Mouse (Mus musculus) neural tube, embryonic 11.5 days (tissue): Measurements from ENCODE around the gene Slc50a1. TPM values are rescaled to one million over a fixed set of nuclear protein-coding genes. Genes with fewer than 3 reads are reported as not detected.

Experiments
- ATAC-seq: fragments of 200-750 bp; cut with Nextera tagmentation; 2 replicates; pipeline ENCODE4 v1.8.0; 2017; ENCODE audit warnings: moderate number of reproducible peaks, mild to moderate bottlenecking, moderate TSS enrichment, moderate library complexity; ENCODE audit not compliant: insufficient read depth, low FRiP score, low TSS enrichment
- DNase-seq: peaks from one replicate; pipeline ENCODE4 v3.0.0-alpha.2; 2015; ENCODE audit warnings: low spot score
- H3K27ac ChIP-seq: fragments of 300-500 bp; sonication (generic); 2 replicates; pipeline ENCODE4 v1.5.1; 2014; ENCODE audit warnings: low read depth, mild to moderate bottlenecking, low read length
- H3K27me3 ChIP-seq: fragments of 300-500 bp; sonication (generic); 2 replicates; pipeline ENCODE4 v1.6.1; 2014; ENCODE audit warnings: mild to moderate bottlenecking, low read length, mixed read lengths; ENCODE audit not compliant: control insufficient read depth, insufficient read depth
- H3K36me3 ChIP-seq: fragments of 300-500 bp; sonication (generic); 2 replicates; pipeline ENCODE4 v1.6.1; 2014; ENCODE audit warnings: mild to moderate bottlenecking, low read length, moderate library complexity, mixed read lengths; ENCODE audit not compliant: control insufficient read depth, insufficient read depth
- H3K4me1 ChIP-seq: fragments of 300-500 bp; sonication (generic); 2 replicates; pipeline ENCODE4 v1.6.1; 2014; ENCODE audit warnings: low read length, mixed read lengths; ENCODE audit not compliant: control insufficient read depth, insufficient read depth
- H3K4me2 ChIP-seq: fragments of 300-500 bp; sonication (generic); 2 replicates; pipeline ENCODE4 v1.6.1; 2014; ENCODE audit warnings: low read depth, mild to moderate bottlenecking, moderate library complexity
- H3K4me3 ChIP-seq: fragments of 300-500 bp; sonication (generic); 2 replicates; pipeline ENCODE4 v1.5.1; 2014; ENCODE audit warnings: low read depth, low read length
- H3K9ac ChIP-seq: fragments of 300-500 bp; sonication (generic); 2 replicates; pipeline ENCODE4 v1.6.1; 2014; ENCODE audit warnings: mild to moderate bottlenecking, low read length
- H3K9me3 ChIP-seq: fragments of 300-500 bp; sonication (generic); 2 replicates; pipeline ENCODE4 v1.6.1; 2016; ENCODE audit warnings: low read length; ENCODE audit not compliant: control insufficient read depth
- WGBS: fragments of 180-500 bp; shearing (Covaris S2); extraction: QIAGEN DNeasy Blood & Tissue Kit; methylation state at CpG from one replicate; pipeline ENCODE4 v1.1.7; 2014; 5-methylcytosine and 5-hydroxymethylcytosine counted together
- polyA plus RNA-seq: library from polyadenylated mRNA; unstranded; fragments of >200 nt; fragmentation: Nextera tagmentation; extraction: Ambion mirVana; gene quantifications from 2 replicates; pipeline ENCODE4 v1.2.1, GENCODE M21; 2014

The Slc50a1 gene
- polyA plus RNA-seq, 1 experiment from 2014 or later = 33.8 TPM

- no peaks in the 10 kb centered on the region for H3K9me3 ChIP-seq
- H3K4me3 ChIP-seq = peak within 1 kb of the TSS; percentile 70
- peak within 1 kb of the TSS; percentile 86 for H3K4me2 ChIP-seq
- H3K27me3 ChIP-seq = no peaks in the 10 kb centered on the region
- peak within 1 kb of the TSS; percentile 73 for H3K9ac ChIP-seq
- peak within 1 kb of the TSS; percentile 62 for H3K27ac ChIP-seq
- 0 out of 2 replicates have a peak, but pooled peaks cover 3% of the 10 kb centered on the region for H3K36me3 ChIP-seq
- DNase-seq = no peak
- 6% methylated on average over 20 of the region's 20 CpGs for WGBS
- ATAC-seq = peak; percentile 42
- peaks cover 23% of the 10 kb centered on the region for H3K4me1 ChIP-seq
Observed at GRCm38 (mm10) chr3:89245688-89246171, 24.6 kb downstream of the Slc50a1 start, which contains the start of gene Krtcap2. Krtcap2 (plus strand) TSS chr3:89245966.

DNA sequence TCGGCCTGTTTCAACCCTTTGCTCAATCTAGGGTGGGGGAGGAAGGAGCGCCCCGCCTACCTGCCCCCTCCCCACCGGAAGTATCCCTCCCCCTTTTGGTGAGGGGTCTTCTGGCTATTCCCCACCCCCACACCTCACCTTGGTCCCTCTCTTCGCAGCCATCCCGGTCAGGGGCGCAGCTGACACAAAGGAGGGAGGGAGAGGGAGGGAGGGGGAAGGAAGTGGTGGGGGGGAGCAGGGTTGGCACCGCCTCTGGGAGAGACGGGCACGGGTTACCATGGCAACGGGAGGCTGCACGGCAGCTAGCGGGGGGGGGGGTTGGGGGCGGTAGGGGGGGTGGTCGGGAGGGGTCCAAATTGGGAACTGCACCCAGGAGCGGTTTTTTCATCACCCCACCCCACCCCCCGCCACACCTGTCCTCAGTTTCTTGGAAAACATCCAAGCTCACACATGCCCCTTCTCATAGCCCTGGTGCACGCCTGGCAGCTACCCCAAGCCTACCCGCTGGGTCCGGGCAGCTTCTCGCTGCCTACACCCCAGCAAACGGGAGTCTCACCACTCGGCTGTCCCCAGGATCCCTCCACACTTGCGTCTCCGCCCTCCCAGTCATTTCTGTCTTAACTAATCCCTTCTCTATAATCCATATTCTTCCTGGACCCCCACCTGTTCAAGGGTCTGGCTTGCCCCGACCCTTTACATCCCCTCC is 25.2 kb downstream of the Slc50a1 start:
- 0 out of 2 replicates have a peak, but pooled peaks cover 3% of the 10 kb centered on the region for H3K36me3 ChIP-seq
- WGBS = 1% methylated on average over 21 of the region's 26 CpGs
- peak overlapping the region; percentile 54 for H3K9ac ChIP-seq
- peak overlapping the region; percentile 70 for H3K4me3 ChIP-seq
- peak overlapping the region; percentile 86 for H3K4me2 ChIP-seq
- no peaks in the 10 kb centered on the region for H3K9me3 ChIP-seq
- peak overlapping the region; percentile 62 for H3K27ac ChIP-seq
- DNase-seq (peak; percentile 74), ATAC-seq (peak; percentile 51)
- peaks cover 23% of the 10 kb centered on the region for H3K4me1 ChIP-seq
- no peaks in the 10 kb centered on the region for H3K27me3 ChIP-seq

DNA sequence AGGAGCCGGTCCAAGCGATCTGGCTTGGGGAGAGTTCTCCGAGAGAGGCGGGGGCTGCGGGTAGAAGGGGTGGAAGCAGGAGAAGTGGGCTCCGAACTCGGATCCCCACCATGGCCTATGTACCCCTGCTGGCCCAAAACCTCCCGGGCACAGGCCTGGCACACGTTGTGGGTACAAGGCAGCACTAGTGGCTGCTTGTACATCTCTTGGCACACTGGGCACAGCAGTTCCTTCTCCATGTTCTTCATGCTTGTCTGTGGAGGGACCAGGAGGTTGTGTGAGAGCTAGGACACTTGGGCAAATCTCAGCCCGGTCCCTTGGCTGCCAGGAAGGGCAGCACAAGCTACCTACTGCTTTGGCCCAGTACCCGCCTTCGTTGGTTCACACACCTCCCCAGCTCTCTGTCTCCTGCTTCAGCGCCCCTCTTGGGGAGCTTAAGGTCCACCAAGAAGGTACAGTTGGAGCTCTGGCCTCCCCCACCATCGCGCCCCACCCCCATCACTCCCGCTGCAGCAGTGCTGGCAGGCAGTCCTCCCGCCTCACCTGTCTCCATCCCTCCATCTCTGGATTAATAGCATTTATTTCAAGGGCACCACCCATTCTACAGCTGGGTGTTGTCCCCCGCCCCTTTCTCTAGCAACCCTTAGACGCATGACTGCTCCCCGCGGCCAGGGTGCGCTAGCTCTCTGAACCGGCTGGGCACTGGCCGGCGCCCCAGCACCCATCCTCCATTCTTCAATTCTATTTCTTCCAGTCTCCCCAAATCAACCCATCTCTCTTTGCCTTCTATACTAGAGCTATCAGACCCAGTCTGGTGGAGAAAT is 26.0 kb downstream of the Slc50a1 start:
- Histone ChIP-seq H3K9me3 (no peaks in the 10 kb centered on the region), H3K4me1 (peaks cover 23% of the 10 kb centered on the region), H3K27ac (peak overlapping the region; percentile 62; the same call in 1 of the 2 replicates), H3K9ac (peak overlapping the region; percentile 54), H3K27me3 (no peaks in the 10 kb centered on the region), H3K4me3 (peak overlapping the region; percentile 70), H3K36me3 (0 out of 2 replicates have a peak, but pooled peaks cover 3% of the 10 kb centered on the region), H3K4me2 (peak overlapping the region; percentile 86)
- 13% methylated on average over 25 of the region's 25 CpGs for WGBS
- ATAC-seq (peak; percentile 31; the same call in 1 of the 2 replicates), DNase-seq (no peak)

- peak overlapping the region; percentile 70; the same call in 1 of the 2 replicates for H3K4me3 ChIP-seq
- H3K9me3 ChIP-seq = no peaks in the 10 kb centered on the region
- ATAC-seq (no peak), DNase-seq (peak; percentile 61)
- H3K27ac ChIP-seq = peak overlapping the region; percentile 62; the same call in 1 of the 2 replicates
- H3K27me3 ChIP-seq = no peaks in the 10 kb centered on the region
- no peak overlapping the region for H3K9ac ChIP-seq
- peaks cover 3% of the 10 kb centered on the region; the same call in 1 of the 2 replicates for H3K36me3 ChIP-seq
- peaks cover 23% of the 10 kb centered on the region for H3K4me1 ChIP-seq
- WGBS = 11% methylated on average over 14 of the region's 14 CpGs
- H3K4me2 ChIP-seq = peak overlapping the region; percentile 86
Observed at GRCm38 (mm10) chr3:89243609-89244008, 26.8 kb downstream of the Slc50a1 start.

- H3K4me2 ChIP-seq = no peak overlapping the region
- no peak overlapping the region for H3K27ac ChIP-seq
- no peak overlapping the region for H3K9ac ChIP-seq
- DNase-seq (no peak), ATAC-seq (no peak)
- H3K4me1 ChIP-seq = peaks cover 23% of the 10 kb centered on the region
- 74% methylated on average over 9 of the region's 9 CpGs for WGBS
- H3K36me3 ChIP-seq = no peaks in the 10 kb centered on the region; the same call in 1 of the 2 replicates
- no peak overlapping the region for H3K4me3 ChIP-seq
- no peaks in the 10 kb centered on the region for H3K9me3 ChIP-seq
- no peaks in the 10 kb centered on the region for H3K27me3 ChIP-seq
Observed at GRCm38 (mm10) chr3:89242331-89242895, 28.0 kb downstream of the Slc50a1 start.

DNA sequence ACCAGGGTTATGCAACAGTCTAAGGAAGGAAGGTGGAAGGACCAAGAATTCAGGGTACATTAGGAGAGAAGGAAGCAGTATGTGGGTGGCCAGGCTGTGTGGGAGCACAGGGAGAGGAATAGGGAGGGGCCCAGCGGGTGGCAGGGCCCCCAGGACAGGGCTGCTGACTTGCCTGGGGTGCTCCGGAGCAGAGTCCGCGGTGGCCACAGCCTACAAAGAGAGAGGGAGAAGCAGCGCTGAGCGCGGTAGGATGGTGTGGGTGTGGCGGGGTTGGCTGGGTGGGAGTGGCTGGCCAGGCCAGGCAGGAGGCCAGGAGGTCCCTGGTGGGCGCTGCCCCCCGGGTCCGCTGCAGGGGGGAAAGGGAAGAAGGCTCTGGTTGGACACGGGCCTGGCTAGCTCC is 31.9 kb downstream of the Slc50a1 start:
- no peaks in the 10 kb centered on the region; the same call in none of the 2 replicates for H3K36me3 ChIP-seq
- no peak overlapping the region for H3K9ac ChIP-seq
- WGBS = 65% methylated on average over 6 of the region's 12 CpGs
- H3K27me3 ChIP-seq = no peaks in the 10 kb centered on the region
- DNase-seq (no peak), ATAC-seq (no peak)
- H3K9me3 ChIP-seq = no peaks in the 10 kb centered on the region
- peaks cover 3% of the 10 kb centered on the region for H3K4me1 ChIP-seq
- H3K4me2 ChIP-seq = no peak overlapping the region
- H3K4me3 ChIP-seq = no peak overlapping the region
- H3K27ac ChIP-seq = no peak overlapping the region

GRCm38 (mm10) chr3:89237682-89238081 is 32.7 kb downstream of the Slc50a1 start:
- 93% methylated on average over 21 of the region's 21 CpGs for WGBS
- Histone ChIP-seq H3K9me3 (no peaks in the 10 kb centered on the region), H3K4me3 (no peak overlapping the region), H3K9ac (no peak overlapping the region), H3K27me3 (no peaks in the 10 kb centered on the region), H3K4me2 (no peak overlapping the region), H3K4me1 (no peaks in the 10 kb centered on the region), H3K36me3 (no peaks in the 10 kb centered on the region; the same call in none of the 2 replicates), H3K27ac (no peak overlapping the region)
- ATAC-seq (no peak), DNase-seq (no peak)

DNA sequence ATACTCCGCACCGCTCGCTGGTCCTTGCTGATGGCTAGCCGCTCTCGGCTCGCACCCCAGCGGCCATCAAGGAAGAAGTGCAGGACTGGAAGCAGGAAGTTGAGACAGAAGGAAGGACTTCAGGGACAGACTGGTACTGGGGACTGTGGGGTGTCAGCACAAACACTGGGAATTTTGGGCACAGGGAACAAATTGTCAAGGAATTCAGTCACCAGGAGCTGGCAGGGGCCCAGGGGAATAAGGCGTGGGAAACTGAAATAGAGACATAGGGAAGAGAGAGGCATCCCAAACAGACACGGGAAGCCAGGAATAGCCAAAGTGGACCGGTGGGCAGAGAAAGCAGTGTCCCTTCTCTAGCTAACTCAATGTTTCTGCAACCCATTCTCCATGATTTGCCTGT is 33.9 kb downstream of the Slc50a1 start:
- H3K36me3 ChIP-seq = no peaks in the 10 kb centered on the region; the same call in none of the 2 replicates
- H3K27me3 ChIP-seq = no peaks in the 10 kb centered on the region
- no peaks in the 10 kb centered on the region for H3K4me1 ChIP-seq
- H3K4me3 ChIP-seq = no peak overlapping the region
- H3K4me2 ChIP-seq = no peak overlapping the region
- DNase-seq (no peak), ATAC-seq (no peak)
- WGBS = 93% methylated on average over 10 of the region's 10 CpGs
- H3K27ac ChIP-seq = no peak overlapping the region
- no peak overlapping the region for H3K9ac ChIP-seq
- no peaks in the 10 kb centered on the region for H3K9me3 ChIP-seq
